Mouse (Mus musculus) cortical plate, adult 2 months (tissue): ENCODE results near the gene Fstl1. TPM values are rescaled to one million over a fixed set of nuclear protein-coding genes. Genes with fewer than 3 reads are reported as not detected.

Experiments used
- H3K27ac ChIP-seq: fragments of 200-500 bp; 2 replicates; pipeline ENCODE4 v1.5.1; 2012; ENCODE audit warnings: low read length, control low read depth, inconsistent platforms; ENCODE audit not compliant: insufficient read depth
- H3K4me1 ChIP-seq: fragments of 200-500 bp; 2 replicates; pipeline ENCODE4 v1.6.1; 2011; ENCODE audit warnings: low read length; ENCODE audit not compliant: control insufficient read depth, insufficient read depth
- H3K4me3 ChIP-seq: fragments of 200-500 bp; 2 replicates; pipeline ENCODE4 v1.5.1; 2011; ENCODE audit warnings: mild to moderate bottlenecking, low read length, control low read depth; ENCODE audit not compliant: insufficient read depth
- CTCF ChIP-seq: fragments of 200-500 bp; IDR thresholded peaks from 2 replicates; pipeline ENCODE4 v1.5.1; 2011; ENCODE audit warnings: mild to moderate bottlenecking, control low read depth, low read length; ENCODE audit not compliant: insufficient read depth; ENCODE audit errors: extremely low read depth
- POLR2A ChIP-seq: fragments of 200-500 bp; IDR thresholded peaks from 2 replicates; pipeline ENCODE4 v1.6.1; 2011; ENCODE audit warnings: mild to moderate bottlenecking, low read length, control low read depth; ENCODE audit not compliant: insufficient read depth; ENCODE audit errors: extremely low read depth
- polyA plus RNA-seq: library from polyadenylated mRNA; depleted of rRNA; stranded (reverse); fragments of >200 nt; gene quantifications from 2 replicates; pipeline ENCODE4 v1.2.3, GENCODE M21; 2012

Gene Fstl1
- polyA plus RNA-seq, 1 experiment = 19.7 TPM

DNA sequence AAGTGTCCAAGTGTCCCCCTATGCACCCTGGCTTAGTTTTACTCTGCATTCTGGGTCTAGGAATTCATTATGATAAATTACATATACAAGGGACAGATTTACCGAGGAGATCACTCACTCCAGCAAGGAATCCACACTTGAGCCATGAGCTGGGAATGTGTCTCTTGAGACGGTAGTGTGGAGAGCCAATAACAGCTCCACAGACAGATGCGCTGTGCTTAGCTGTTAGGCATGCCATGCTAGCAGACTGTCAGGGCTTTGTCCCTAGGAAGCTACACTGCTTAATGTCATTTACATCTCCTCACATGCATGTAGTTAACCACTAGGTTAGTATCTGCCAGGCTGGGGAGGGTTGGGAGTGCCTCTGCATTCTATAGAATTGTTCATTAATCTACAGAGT lies 4.2 kb downstream of the Fstl1 start:
- TF ChIP-seq POLR2A = no peak
- no peak for TF ChIP-seq CTCF
- Histone ChIP-seq H3K4me1 (peaks cover 2% of the 10 kb centered on the region; the same call in 1 of the 2 replicates), H3K27ac (no peak overlapping the region), H3K4me3 (no peak overlapping the region)

DNA sequence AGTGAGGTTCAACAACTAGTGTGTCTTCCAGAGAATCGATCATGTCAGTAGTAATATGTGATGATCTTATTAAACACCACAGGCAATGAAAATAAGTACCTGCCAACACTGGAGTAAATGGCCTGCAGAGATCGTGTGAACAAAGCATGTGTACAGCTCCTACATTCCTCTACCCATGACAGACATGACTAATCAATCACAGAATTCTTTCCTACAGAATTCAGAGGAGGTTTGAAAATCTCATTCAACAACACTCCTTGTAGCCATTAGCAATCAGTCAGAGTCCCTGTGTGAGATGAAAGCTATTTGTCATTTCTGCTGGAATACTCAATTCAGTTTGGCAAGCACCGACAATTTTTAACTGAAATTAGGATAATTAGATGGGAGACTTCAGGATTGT lies 7.9 kb downstream of the Fstl1 start:
- Histone ChIP-seq H3K27ac (no peak overlapping the region), H3K4me3 (no peak overlapping the region), H3K4me1 (peaks cover 4% of the 10 kb centered on the region)
- TF ChIP-seq CTCF = no peak
- no peak for TF ChIP-seq POLR2A

DNA sequence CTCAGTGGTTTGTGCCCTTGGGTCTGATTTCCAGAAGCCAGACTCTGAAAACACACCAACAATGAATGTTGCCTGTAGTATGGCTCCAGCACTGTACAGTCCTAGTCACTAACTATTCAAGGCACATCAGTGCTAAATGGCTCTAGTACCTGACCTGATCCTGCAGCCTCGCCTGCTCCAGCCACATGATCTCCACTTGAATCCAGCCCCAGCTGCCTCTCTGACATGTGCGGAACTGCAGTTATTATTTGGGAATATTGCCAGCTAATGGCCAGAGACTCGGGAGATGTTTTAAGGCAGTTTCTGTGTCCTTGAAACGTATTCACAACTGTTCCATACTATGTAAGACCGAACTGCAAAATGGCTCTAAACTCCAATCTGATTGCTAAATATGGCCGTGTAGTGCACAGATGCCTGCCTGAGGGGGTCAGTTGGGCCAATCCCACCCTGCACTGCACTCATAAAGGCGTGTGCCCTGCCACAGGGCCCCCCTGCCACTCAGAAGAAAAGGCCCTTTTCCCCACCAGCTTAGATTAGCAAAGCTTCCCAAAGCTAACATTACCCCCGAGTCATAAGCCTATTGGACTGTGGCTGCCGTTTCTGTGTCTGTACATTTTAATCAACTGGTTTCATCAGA lies 11.0 kb downstream of the Fstl1 start:
- H3K4me1 ChIP-seq = peaks cover 4% of the 10 kb centered on the region
- no peak overlapping the region for H3K27ac ChIP-seq
- H3K4me3 ChIP-seq = no peak overlapping the region
- TF ChIP-seq POLR2A (no peak), CTCF (no peak)

DNA sequence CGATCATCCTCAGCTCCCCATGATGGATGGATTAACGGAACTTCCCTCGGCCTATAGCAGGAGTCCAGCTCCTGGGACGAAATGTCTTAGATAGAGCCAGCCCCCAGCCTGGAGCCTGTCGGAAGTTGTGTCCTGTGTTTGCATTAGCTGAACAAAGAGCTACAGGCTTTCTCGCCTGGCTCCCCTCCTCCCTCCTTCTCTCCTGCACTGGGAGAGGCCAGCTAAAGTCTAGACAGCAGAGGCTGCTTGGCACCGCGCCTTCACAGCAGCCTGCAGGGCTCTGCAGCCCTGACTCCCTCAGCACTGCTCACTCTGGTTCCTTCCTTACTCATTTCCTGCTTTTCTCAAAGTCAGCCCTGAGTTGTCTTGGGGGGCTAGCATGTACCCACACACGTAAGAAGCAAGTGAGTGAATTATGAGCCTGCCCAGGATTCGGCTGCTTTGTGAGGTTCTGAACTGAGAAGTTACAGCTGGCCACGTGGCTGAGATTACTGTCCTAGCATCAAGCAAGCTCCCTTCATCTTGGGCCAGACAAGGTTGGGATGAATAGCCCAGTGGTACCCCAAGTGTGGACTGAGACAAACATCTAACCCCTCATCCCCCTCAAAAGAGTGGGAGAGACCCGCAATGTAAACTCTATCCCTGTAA lies 11.8 kb downstream of the Fstl1 start:
- TF ChIP-seq CTCF (no peak), POLR2A (no peak)
- H3K4me1 ChIP-seq = peaks cover 4% of the 10 kb centered on the region
- no peak overlapping the region for H3K27ac ChIP-seq
- H3K4me3 ChIP-seq = no peak overlapping the region

DNA sequence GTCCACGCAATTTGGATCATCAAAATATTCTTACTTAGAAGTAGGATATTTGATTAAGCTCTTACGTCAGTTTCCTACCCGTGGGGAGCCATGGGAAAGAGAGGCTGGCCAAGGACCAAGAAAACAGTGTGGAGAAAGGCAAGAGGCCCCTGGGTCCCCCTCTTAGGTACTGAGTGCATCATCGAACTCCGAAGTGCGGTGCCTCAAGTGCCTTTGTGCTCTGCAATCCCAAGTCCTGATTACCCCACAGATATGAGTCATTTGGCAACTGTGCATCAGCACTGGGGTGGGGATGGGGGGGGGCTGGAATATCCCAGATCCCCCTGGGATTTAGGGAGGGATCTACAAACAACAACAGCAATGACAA lies 12.3 kb downstream of the Fstl1 start:
- no peak overlapping the region for H3K4me3 ChIP-seq
- peaks cover 4% of the 10 kb centered on the region for H3K4me1 ChIP-seq
- TF ChIP-seq CTCF (no peak), POLR2A (no peak)
- H3K27ac ChIP-seq = no peak overlapping the region

DNA sequence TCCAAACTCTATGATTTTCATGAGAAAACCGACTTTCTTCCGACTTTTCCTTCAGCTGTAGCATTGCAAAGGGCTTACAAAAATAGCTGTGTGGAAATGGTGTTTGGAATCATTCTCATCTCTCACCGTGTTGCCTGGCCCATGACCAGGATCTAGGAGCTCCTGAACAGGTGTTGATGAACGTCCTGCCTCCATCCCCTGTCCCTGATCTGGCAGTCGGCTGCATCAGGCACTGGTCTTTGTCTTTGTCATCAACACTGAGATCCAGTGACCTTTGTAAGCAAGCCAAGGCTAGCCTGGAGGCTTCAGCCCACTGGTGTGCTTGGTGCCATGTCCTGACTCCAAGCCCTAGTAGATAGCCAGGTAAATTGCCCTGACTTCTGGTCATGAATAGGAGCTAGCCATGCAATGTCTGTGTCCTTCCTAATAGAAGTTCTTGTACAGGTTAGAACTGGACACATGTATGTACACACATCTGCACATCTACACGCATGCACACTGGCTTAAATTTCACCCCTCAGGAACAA lies 12.8 kb downstream of the Fstl1 start:
- Histone ChIP-seq H3K4me3 (no peak overlapping the region), H3K27ac (no peak overlapping the region), H3K4me1 (peaks cover 4% of the 10 kb centered on the region)
- TF ChIP-seq CTCF = no peak
- TF ChIP-seq POLR2A = no peak

DNA sequence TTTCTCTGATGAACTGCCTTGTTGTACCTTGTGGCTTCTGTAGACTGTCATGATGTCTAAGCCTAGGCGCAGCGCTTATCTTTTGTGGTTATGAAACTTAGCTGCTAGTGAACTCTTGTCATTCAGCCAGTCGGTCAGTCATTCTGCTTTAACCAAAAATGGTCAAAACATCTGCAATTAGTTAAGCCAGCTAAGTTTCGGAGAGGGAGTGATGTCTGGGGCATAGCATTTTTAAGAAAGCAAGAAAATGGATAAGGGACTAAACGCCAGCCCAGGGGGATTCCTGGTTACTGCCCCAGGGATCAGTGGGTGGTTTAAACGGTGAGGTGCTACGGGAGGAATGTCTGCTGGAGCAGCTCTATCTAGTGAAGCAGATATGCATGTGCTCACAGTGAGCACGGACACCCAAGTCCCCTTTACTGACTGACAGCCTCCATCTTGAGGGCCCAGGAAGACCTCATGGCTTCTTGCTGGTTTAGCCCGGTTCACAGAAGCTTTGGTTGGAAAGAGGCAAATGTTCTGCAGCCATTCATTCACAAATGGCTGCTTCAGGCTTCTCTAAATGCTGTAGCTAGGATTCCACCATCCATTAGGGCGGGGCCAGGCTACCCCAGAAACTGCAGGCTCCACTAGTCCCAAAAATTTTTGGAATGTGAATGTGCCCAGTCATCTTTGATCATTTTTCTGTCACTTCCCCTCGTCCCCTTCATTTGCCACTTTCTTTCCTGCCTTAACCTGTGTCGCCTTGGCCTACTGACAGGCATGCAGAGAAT lies 13.5 kb downstream of the Fstl1 start:
- Histone ChIP-seq H3K4me3 (no peak overlapping the region), H3K27ac (no peak overlapping the region), H3K4me1 (peaks cover 4% of the 10 kb centered on the region)
- TF ChIP-seq POLR2A = no peak
- no peak for TF ChIP-seq CTCF

DNA sequence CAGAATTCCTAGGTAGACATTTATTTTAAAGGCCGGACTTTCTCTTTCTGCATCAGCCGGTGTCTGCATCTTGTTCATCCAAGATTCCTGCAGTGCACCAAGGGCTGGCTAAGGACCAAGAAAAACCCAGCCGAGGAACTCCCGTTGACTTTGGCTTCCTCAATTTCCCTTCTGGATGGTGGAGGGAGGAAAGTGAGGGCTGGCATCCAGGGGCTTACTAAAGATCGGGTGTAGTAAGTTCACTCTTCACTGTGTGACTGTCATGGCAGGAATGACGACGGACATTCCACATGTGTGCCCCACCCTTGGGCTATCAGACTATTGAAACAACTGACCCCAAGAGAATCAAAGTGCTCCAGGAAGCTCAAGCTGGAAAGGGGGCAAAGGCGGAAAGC lies 14.1 kb downstream of the Fstl1 start:
- TF ChIP-seq POLR2A (no peak), CTCF (no peak)
- Histone ChIP-seq H3K4me1 (peaks cover 1% of the 10 kb centered on the region; the same call in 1 of the 2 replicates), H3K27ac (no peak overlapping the region), H3K4me3 (no peak overlapping the region)

DNA sequence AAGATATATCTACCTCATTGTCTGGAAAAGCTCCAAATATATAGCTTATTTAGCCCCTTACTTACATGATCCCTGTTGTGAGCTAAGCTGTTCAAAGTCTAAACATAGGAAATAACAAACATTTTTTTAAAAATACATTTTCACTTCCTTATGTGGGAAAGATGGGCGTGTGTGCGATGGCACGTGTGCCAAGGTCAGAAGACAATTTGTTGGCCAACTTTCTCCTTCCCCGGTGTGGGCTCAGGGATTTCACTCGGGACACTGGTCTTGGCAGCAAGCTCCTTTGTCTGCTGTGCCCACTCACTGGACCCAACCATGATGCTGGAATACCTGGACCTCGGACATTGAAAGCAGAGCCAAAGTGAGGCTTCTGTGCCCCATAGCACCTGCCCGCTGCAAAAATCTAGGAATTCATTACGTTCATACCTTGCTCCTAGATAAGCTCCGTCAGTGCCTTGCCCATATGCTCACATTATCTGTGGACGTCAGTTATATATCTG lies 19.0 kb downstream of the Fstl1 start:
- Histone ChIP-seq H3K4me3 (no peak overlapping the region), H3K4me1 (no peaks in the 10 kb centered on the region), H3K27ac (no peak overlapping the region)
- TF ChIP-seq CTCF (no peak), POLR2A (no peak)
